Mouse (Mus musculus) brain, embryonic 14.5 days (tissue): ENCODE measurements around the gene Micu1.
"Not testable (repeated sequence)": the region's sequence is repeated elsewhere in the genome, so short reads cannot be mapped to it uniquely, and the experiment has no call there.

ENCODE experiments used
- CTCF ChIP-seq: fragments of 200-500 bp; IDR thresholded peaks from 2 replicates; pipeline ENCODE4 v1.5.1; 2012; ENCODE audit warnings: inconsistent platforms, mild to moderate bottlenecking, moderate library complexity, borderline replicate concordance; ENCODE audit not compliant: insufficient read depth, insufficient read length; ENCODE audit errors: extremely low read depth
- POLR2A ChIP-seq: fragments of 200-500 bp; IDR thresholded peaks from 2 replicates; pipeline ENCODE4 v1.6.1; 2012; ENCODE audit warnings: mild to moderate bottlenecking, inconsistent platforms, borderline replicate concordance; ENCODE audit not compliant: poor library complexity, insufficient read depth, insufficient read length, severe bottlenecking; ENCODE audit errors: extremely low read depth

DNA sequence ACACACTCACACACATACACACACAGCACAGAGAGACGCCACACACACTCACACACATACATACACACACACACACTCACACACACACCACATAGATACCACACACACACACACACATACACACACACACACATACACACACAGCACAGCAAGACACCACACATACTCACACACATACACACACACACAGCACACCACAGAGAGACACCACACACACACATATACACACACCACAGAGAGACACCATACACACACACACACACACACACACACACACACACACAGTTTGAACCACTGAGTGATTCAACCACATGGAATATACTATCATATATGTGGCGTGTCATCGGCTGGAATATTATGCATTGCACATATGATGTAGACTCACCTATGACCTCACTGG, 16.7 kb upstream of the Micu1 start:
- TF ChIP-seq POLR2A, CTCF: not testable (repeated sequence)
